Mouse (Mus musculus) brain, adult 2 months (tissue): ENCODE results near the gene Dennd2c.
A peak's percentile ranks its signal among the peaks of the same experiment; 100 is the strongest.
"Not testable (repeated sequence)": the region's sequence is repeated elsewhere in the genome, so short reads cannot be mapped to it uniquely, and the experiment has no call there.

Source experiments
- DNase-seq: peaks from one replicate; pipeline ENCODE4 v3.0.0; 2011; ENCODE audit warnings: low read depth, low spot score

The Dennd2c gene

GRCm38 (mm10) chr3:103169771-103170170 lies 67.4 kb downstream of the Dennd2c start:
- DNase-seq: peak; percentile 92

- DNase-seq: peak; percentile 98
These were observed 69.3 kb downstream of the Dennd2c start, which contains the start of gene Bcas2 for GRCm38 (mm10) chr3:103171505-103172267. Gene Bcas2 (plus strand): TSS chr3:103171655.

GRCm38 (mm10) chr3:103172615-103173014 lies 70.2 kb downstream of the Dennd2c start:
- no peak for DNase-seq

- DNase-seq: no peak
These were observed 74.3 kb downstream of the Dennd2c start for GRCm38 (mm10) chr3:103176740-103177139.

GRCm38 (mm10) chr3:103179527-103179926 lies 77.1 kb downstream of the Dennd2c start:
- no peak for DNase-seq

- no peak for DNase-seq
These were observed 78.8 kb downstream of the Dennd2c start for GRCm38 (mm10) chr3:103181171-103181570.

- no peak for DNase-seq
These were observed 80.4 kb downstream of the Dennd2c start for GRCm38 (mm10) chr3:103182821-103183220.

- DNase-seq: not testable (repeated sequence)
These were observed 82.1 kb downstream of the Dennd2c start for GRCm38 (mm10) chr3:103184467-103184866.

GRCm38 (mm10) chr3:103188451-103188850 lies 86.0 kb downstream of the Dennd2c start:
- no peak for DNase-seq

- DNase-seq: no peak
These were observed 86.5 kb downstream of the Dennd2c start for GRCm38 (mm10) chr3:103188856-103189255.

GRCm38 (mm10) chr3:103192161-103192560 lies 89.8 kb downstream of the Dennd2c start:
- no peak for DNase-seq

GRCm38 (mm10) chr3:103193186-103193585 lies 90.8 kb downstream of the Dennd2c start:
- no peak for DNase-seq

GRCm38 (mm10) chr3:103196320-103196823 lies 94.0 kb downstream of the Dennd2c start:
- DNase-seq: no peak

GRCm38 (mm10) chr3:103199386-103199785 lies 97.0 kb downstream of the Dennd2c start:
- DNase-seq: no peak

GRCm38 (mm10) chr3:103201105-103201504 lies 98.7 kb downstream of the Dennd2c start:
- DNase-seq: not testable (repeated sequence)

GRCm38 (mm10) chr3:103203554-103203953 lies 101.2 kb downstream of the Dennd2c start:
- DNase-seq: no peak

- DNase-seq: no peak
These were observed 102.0 kb downstream of the Dennd2c start for GRCm38 (mm10) chr3:103204445-103204844.

GRCm38 (mm10) chr3:103206393-103206792 lies 104.0 kb downstream of the Dennd2c start:
- no peak for DNase-seq

- no peak for DNase-seq
These were observed 105.3 kb downstream of the Dennd2c start for GRCm38 (mm10) chr3:103207749-103208148.

- DNase-seq: no peak
These were observed 105.8 kb downstream of the Dennd2c start for GRCm38 (mm10) chr3:103208237-103208636.

- no peak for DNase-seq
These were observed 108.7 kb downstream of the Dennd2c start for GRCm38 (mm10) chr3:103211101-103211500.

GRCm38 (mm10) chr3:103212142-103212541 lies 109.7 kb downstream of the Dennd2c start:
- no peak for DNase-seq

GRCm38 (mm10) chr3:103213537-103213936 lies 111.1 kb downstream of the Dennd2c start:
- peak; percentile 16 for DNase-seq
